Mouse (Mus musculus) 3134 (cell line): Measurements from ENCODE around the gene Ror2.

ENCODE experiments used
- DNase-seq: peaks from one replicate; pipeline ENCODE4 v3.0.0-alpha.2; 2011; ENCODE audit warnings: low spot score; ENCODE audit not compliant: insufficient read length; ENCODE audit errors: extremely low read depth

Gene Ror2

GRCm38 (mm10) chr13:53275778-53276177, 10.1 kb downstream of the Ror2 start:
- no peak for DNase-seq

GRCm38 (mm10) chr13:53274771-53275170, 11.2 kb downstream of the Ror2 start:
- no peak for DNase-seq

GRCm38 (mm10) chr13:53271595-53271994, 14.3 kb downstream of the Ror2 start:
- DNase-seq = no peak

GRCm38 (mm10) chr13:53270549-53270948, 15.4 kb downstream of the Ror2 start:
- no peak for DNase-seq

- DNase-seq = no peak
Observed at GRCm38 (mm10) chr13:53268541-53268940, 17.4 kb downstream of the Ror2 start.

GRCm38 (mm10) chr13:53267849-53268248, 18.1 kb downstream of the Ror2 start:
- no peak for DNase-seq

- no peak for DNase-seq
Observed at GRCm38 (mm10) chr13:53267155-53267554, 18.8 kb downstream of the Ror2 start.

- DNase-seq = no peak
Observed at GRCm38 (mm10) chr13:53266543-53266951, 19.4 kb downstream of the Ror2 start.

- DNase-seq = no peak
Observed at GRCm38 (mm10) chr13:53264896-53265295, 21.0 kb downstream of the Ror2 start.

GRCm38 (mm10) chr13:53262509-53263250, 23.2 kb downstream of the Ror2 start:
- DNase-seq = no peak

GRCm38 (mm10) chr13:53261106-53261771, 24.7 kb downstream of the Ror2 start:
- no peak for DNase-seq

GRCm38 (mm10) chr13:53258943-53259342, 27.0 kb downstream of the Ror2 start:
- DNase-seq = no peak

- no peak for DNase-seq
Observed at GRCm38 (mm10) chr13:53258497-53258896, 27.4 kb downstream of the Ror2 start.

- DNase-seq = no peak
Observed at GRCm38 (mm10) chr13:53253255-53253654, 32.7 kb downstream of the Ror2 start.

GRCm38 (mm10) chr13:53248586-53249401, 37.1 kb downstream of the Ror2 start:
- no peak for DNase-seq

- no peak for DNase-seq
Observed at GRCm38 (mm10) chr13:53248080-53248479, 37.8 kb downstream of the Ror2 start.

GRCm38 (mm10) chr13:53247175-53247574, 38.7 kb downstream of the Ror2 start:
- DNase-seq = no peak

GRCm38 (mm10) chr13:53244151-53244550, 41.8 kb downstream of the Ror2 start:
- DNase-seq = no peak

- DNase-seq = no peak
Observed at GRCm38 (mm10) chr13:53237455-53237854, 48.5 kb downstream of the Ror2 start.

GRCm38 (mm10) chr13:53236434-53237401, 49.2 kb downstream of the Ror2 start:
- no peak for DNase-seq
